Mouse (Mus musculus) R1 (cell line): Measurements from ENCODE around the gene Gpm6a.
"Not testable (repeated sequence)": the region's sequence is repeated elsewhere in the genome, so short reads cannot be mapped to it uniquely, and the experiment has no call there.

Experiments
- DNase-seq: peaks from one replicate; pipeline ENCODE4 v3.0.0-alpha.2; 2018; ENCODE audit warnings: low read depth, low spot score

The Gpm6a gene

DNA sequence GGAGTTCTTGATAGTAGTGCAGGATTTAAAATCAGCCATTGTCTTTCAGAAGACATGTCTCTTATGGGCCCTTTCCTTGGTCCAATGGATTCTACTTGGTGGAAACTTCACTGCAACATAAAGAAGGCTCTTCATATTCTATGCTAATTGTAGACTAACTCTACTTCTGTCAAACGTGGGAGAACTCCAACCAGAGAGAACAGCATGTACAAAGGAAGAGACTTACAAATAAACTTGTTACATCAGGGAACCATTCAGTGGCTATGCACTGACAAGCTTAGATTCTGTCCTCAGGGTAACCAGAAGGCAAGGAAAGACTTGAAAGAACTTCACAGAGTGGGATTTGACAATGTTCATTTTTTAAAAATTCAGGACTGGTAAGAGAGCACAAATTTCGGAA is 48.3 kb downstream of the Gpm6a start:
- DNase-seq = no peak

DNA sequence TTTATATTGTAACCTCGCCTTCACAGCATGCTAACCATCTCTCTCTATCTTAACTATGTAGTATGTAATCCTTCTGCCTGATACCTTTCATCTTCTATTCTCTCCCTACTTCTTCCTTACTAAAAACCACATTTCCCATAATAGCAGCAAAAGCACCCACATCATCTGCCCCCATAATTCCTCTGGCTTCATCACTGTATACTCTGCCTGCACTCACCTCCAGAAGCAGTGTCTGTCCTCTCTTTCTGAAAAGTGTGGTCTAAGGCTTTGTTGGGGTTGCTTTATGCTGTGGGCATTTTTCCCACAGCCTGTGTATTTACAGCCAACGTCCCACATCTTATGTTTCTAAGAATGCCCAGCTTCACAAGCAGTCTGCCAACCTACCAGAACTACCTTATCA is 57.6 kb downstream of the Gpm6a start:
- no peak for DNase-seq

DNA sequence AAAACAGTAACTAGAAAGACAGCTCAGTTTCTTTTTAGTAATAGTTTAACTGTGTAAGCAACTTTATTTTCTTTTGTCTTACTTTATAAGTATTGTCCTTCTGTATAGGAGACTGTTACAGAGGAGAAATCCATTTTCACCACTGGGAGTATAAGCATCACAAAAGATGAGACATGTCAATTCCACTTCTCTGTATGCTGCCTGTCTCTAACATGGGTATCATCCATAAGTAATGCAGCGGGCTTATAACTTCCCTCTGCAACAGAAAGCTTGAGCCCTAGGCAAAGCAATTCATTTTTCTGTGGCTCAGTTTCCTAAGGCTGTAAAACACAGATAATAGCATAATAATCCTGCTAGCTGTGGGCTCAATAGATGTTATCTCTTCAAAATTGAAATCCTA is 62.4 kb downstream of the Gpm6a start:
- no peak for DNase-seq

DNA sequence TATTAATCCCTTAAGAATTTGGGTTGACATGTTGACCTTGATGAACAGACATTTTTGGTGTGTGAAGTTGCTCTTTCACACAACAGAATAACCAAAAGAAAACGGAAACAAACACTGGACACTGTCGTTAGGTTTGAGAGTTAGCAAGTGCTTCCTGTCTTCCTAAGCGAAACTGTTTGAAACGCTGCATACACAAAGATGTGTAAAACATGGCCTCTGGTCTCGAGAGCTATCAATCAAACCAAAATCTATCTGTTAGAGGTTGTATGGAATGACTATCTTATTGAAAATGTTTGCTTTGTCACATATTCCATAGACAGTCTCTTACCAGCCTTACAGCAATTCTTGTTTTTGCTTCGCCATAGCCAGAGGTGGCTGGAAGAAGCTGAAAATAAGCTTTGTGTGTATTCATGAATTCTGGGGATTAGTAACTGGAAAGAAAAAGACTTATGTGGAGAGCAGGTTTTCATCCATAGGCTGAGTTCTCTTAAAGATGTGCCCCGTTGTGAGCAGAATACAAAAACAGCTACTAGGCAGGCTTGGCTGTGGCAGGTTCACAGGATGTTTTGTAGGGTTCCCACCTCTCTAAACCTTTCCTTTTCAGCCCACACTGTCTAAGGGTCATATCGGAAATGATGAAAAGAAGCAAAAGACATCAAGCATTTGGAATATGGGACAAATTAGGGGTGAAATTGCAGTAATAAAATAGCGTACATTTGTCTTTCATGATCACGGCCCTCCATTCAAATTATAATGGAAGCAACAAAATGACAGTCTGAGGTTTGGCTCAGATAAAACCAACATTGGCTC is 71.4 kb downstream of the Gpm6a start:
- no peak for DNase-seq

DNA sequence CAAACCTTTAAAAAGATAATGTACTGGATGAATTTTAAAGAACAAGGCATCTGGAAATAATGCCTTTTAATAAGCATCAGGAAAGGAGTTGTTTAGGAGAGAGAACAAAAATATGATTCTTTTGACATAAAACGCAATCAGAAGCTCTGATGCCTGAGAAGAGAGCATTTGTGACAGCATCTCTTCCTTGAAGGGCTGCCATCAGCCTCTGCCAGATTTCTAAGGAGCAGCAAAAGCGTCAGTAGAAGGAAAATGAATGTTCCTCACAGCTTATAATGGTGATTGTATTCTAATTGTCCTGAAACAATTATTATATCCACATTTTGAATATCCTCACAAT is 72.0 kb downstream of the Gpm6a start:
- no peak for DNase-seq

DNA sequence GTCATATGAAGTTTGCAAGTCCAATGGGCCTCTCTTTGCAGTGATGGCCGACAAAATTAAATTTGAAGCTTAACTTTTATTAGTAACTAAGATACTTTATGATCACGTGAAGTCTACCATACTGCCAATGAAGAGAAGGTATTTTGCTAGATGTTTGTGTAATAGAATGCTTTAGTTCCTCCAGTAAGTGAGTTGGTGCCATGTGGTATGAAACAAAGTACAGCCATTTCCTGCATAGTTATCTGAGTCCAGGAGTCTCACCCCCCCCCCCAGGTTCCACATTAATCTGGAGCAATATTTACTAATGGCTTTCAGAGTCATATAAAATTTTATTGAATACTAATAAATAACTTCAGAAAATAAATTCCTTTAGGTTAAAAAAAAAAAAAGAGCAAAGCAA is 73.7 kb downstream of the Gpm6a start:
- DNase-seq = no peak

DNA sequence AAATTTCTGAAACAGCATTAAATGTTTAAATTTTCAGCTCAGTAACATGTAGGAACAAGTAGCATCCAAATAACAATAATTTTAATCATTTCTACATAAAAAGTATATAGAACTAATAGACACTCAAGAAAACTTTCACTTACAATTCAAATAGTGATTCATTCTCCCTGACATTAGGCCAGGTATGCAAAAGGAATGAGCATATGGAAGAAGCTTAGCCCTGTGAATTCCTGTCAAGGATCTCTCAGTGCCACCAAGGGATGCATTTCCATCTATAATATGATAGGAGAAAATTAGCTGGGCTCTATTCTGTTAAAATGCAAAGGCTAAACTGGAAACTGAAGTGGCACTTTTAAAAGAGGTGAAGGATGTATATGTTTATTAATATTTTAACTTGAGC is 76.5 kb downstream of the Gpm6a start:
- DNase-seq = no peak

DNA sequence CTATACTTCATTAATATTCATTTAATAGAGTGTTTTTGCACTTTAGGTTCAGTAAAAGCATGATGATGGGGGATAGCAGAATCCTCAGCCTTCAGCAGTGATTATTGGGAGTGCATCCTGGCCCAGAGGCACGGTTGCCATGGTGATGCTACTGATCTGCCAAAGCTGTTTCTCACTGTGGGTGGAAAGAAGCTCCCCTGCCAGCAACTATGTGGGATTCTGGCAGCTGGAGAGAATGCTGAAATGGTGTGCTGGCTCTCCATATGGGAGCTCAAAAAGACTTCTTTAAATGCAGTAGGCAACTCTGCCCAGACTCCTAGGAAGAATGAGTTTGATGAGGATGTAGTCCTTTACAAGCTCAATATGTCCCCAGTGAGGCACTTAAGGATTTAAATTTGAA is 79.7 kb downstream of the Gpm6a start:
- peak; percentile 6 for DNase-seq

DNA sequence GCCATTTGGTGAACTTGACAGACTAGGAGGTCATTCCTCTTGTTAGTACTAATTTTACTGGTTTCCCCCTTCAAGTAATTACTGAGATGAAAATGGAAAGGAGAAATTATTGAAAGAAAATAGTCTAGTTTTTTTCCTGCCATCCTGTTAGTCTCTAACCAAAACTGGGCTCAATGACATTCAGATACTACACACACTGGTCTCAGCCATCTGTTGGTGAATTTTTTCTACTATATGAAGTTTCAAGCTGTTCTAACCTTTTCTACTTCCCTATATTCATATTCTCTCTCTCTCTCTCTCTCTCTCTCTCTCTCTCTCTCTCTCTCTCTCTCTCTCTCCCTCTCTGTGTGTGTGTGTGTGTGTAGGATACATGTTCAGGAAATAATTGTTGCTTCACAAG is 80.8 kb downstream of the Gpm6a start:
- no peak for DNase-seq

DNA sequence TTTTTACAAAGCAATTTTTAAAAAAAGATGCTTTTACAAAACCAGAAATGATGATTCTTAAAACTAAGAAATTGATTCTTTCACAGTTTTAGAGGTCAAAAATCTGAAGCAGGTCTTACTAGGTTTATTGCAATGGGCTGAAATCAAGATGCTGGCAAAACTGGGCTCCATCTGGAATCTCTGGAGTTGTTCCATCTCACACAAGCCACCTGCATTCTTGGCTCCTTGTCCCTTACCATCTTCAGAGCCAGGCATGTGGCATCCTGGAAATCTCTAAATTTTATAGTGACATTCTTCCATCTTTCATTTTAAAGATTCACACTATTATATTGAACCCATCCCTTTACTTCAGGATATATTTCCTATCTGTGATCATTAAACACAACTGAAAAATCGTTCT is 88.3 kb downstream of the Gpm6a start:
- DNase-seq = no peak

DNA sequence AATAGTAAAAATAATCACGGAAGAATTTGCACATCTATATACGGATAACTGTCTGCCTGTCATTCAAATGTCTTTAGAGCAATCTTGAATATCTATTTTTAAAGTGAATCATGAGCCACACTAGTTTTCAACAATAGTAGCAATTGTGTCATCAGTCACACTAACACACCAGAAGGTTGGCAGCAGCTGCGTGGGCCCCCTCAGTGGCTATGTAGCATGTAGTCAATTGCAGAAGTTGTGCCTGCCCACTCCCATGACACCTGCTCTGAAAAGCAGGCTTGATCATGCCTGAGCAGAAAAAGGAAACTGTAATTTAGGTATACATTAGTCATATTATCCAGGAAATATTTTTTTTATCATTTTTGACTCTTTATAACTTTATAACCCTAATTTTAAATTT is 93.8 kb downstream of the Gpm6a start:
- DNase-seq = no peak

DNA sequence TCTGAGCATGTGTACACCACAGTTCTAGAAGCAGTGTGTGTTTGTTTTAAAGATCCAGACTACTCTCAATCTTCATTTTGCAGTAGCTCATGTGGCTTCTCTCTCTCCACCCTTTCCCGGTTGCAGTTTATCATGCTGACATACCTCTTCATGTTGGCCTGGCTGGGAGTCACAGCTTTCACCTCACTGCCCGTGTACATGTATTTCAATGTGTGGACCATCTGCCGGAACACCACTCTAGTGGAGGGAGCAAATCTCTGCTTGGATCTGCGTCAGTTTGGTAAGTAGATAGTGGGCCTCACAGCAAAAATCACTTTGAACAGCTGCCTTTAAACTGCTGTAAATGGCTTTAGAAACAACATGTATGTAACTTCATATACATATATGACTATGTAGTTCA is 95.3 kb downstream of the Gpm6a start:
- DNase-seq = no peak

DNA sequence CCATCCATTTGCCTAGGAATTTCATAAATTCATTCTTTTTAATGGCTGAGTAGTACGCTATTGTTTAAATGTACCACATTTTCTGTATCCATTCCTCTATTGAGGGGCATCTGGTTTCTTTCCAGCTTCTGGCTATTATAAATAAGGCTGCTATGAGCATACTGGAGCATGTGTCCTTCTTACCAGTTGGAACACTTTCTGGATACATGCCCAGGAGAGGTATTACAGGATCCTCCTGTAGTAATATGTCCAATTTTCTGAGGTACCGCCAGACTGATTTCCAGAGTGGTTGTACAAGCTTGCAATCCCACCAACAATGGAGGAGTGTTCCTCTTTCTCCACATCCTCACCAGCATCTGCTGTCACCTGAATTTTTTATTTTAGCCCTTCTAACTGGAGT is 114.2 kb downstream of the Gpm6a start:
- DNase-seq = not testable (repeated sequence)

DNA sequence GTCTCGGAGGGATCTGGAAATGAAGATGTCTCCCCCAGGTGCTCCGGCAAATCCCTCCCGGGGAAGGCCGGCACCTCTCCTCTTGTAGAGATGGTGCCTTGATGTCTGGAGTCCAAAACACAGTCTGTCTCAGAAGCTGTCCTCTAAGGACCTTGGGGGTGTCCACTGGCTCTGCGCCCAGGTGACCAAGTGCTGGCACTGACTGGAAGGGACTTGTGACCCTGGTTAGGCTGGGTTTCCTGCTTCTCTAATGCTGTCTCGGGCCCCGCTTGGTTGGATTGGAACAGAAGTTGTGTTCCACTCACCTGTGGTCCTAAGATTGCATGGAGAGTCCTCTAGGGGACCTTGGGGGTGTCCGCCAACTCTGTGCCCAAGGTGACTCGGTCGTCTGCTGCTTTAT is 118.8 kb downstream of the Gpm6a start:
- no peak for DNase-seq

DNA sequence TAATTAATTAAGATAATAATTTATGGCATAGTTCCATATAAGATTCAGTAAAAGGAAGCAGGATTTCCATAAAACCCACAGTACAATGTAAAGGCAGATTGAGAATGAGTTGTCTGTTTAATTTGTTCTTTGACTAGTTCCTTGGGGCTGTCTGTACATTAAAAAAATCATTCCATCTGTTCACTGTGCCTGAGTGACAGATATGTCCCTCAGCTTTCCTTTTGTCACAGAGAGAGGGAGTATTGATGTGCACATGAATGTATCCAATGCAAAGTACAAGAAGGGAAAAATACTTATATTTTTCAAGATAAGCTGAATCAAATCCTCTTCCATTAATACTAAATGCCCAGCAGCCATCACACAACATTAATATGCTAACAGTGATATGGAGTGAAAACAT is 147.6 kb downstream of the Gpm6a start:
- no peak for DNase-seq

DNA sequence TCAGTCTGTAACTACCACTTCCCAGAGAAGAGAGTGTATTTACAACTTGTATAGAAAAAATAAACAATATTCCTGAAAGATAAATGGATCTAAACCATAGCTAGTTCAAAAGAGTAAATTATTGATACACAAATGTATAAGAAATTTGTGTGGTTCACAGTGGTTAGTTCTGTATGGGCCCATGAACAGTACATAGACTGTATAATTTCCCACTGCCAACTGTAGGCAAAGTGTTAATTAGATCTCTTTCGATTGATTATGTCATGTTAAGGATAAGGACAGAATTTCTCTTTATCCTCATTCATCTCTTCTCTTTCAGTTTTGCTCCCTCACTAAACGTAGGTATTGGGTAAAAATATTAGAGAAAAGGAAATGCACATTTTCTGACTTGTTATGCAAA is 148.4 kb downstream of the Gpm6a start:
- DNase-seq = no peak

DNA sequence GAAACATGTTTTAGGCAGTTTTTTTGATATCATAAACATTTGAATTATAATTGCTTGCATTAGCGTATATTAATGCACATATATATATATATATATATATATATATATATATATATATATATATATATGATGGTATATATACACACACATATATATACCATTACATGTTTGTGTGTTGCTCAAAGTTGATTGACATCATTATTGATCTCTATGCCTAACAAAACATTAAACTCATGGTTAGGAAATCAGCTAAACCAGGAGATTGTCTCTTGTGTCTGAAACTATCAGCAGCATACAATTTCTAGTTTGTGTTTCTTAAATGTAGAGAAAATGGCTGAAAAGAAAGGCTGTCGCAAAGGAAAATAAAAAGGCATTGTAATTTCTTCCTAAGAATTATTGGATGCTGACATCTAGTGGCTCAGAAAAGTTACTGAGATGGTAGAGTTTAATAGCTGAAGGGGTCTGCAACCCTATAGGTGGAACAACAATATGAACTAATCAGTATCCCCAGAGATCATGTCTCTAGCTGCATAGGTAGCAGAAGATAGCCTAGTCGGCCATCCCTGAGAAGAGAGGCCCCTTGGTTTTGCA is 149.3 kb downstream of the Gpm6a start:
- no peak for DNase-seq
